10 mouse cellular contexts compared by ENCODE assay signal in genomic region chr5:96804304-96804703, GRCm38 (mm10). TPM values are rescaled to one million over a fixed set of nuclear protein-coding genes. Genes with fewer than 3 reads are reported as not detected.
DNase-seq lines count a peak whose midpoint lies in the region; ATAC-seq and TF ChIP-seq lines count a peak whose summit lies in the region.
"Had no signal": no experiment of that assay in that cellular context is flagged by ENCODE, and none has a peak within 500 bp of the region (broad histone marks: within the 10 kb centered on the region; RNA-seq: fewer than 3 reads in every experiment).

No protein-coding gene starts in this region.

- H3K27ac ChIP-seq in liver, postnatal 0 days (ENCODE audit: low read depth) = no peak overlapping the region
- H3K27ac ChIP-seq in liver, embryonic 12.5 days = no peak overlapping the region
- H3K27ac ChIP-seq: liver, embryonic 15.5 days had no signal

- H3K4me2 ChIP-seq in liver, postnatal 0 days (ENCODE audit: low read depth, low read length) = no peak overlapping the region
- H3K4me2 ChIP-seq in liver, embryonic 12.5 days = no peak overlapping the region
- H3K4me2 ChIP-seq: liver, embryonic 15.5 days had no signal

- H3K27me3 ChIP-seq in liver, postnatal 0 days (ENCODE audit: insufficient read depth, low read length) = no peaks in the 10 kb centered on the region
- no peaks in the 10 kb centered on the region for H3K27me3 ChIP-seq in liver, embryonic 12.5 days (replicated peaks)
- H3K27me3 ChIP-seq: liver, embryonic 15.5 days had no signal

- 52% methylated on average over 4 of the region's 4 CpGs for WGBS in liver, postnatal 0 days (ENCODE audit: insufficient replicate concordance)
- 65% methylated on average over 4 of the region's 4 CpGs for WGBS in liver, embryonic 12.5 days (ENCODE audit: insufficient replicate concordance)
- 16% methylated on average over 4 of the region's 4 CpGs for WGBS in lung, adult 2 months

- peak; percentile 58 for DNase-seq in adrenal gland, adult 2 months
- no peak for DNase-seq in adrenal gland, postnatal 14 days
- no peak for DNase-seq in liver, postnatal 0 days
- peak; percentile 25 for DNase-seq in lung, adult 2 months
- no peak for DNase-seq in thymus, postnatal 4 days
- DNase-seq in urinary bladder, postnatal 10 days (ENCODE audit: low spot score) = no peak
- DNase-seq in cerebellum, adult 9-11 months = no peak
- DNase-seq: gastrocnemius, postnatal 14 days had no signal

- peaks cover 2% of the 10 kb centered on the region; the same call in 1 of the 2 replicates for H3K4me1 ChIP-seq in liver, postnatal 0 days (ENCODE audit: insufficient read depth)
- no peaks in the 10 kb centered on the region; the same call in 1 of the 2 replicates for H3K4me1 ChIP-seq in liver, embryonic 12.5 days
- H3K4me1 ChIP-seq in lung, adult 2 months (ENCODE audit: control insufficient read depth, insufficient read depth, low read length) = peaks cover 48% of the 10 kb centered on the region

- no peak for TF ChIP-seq CTCF in liver, postnatal 0 days (IDR thresholded peaks at IDR 0.05; ENCODE audit: low read depth)
- TF ChIP-seq CTCF in lung, adult 2 months (IDR thresholded peaks at IDR 0.05; ENCODE audit: insufficient read depth, low read length) = no peak

- H3K9me3 ChIP-seq in liver, postnatal 0 days (ENCODE audit: low read length) = no peaks in the 10 kb centered on the region
- no peaks in the 10 kb centered on the region for H3K9me3 ChIP-seq in liver, embryonic 12.5 days (replicated peaks)
- H3K9me3 ChIP-seq: liver, embryonic 15.5 days had no signal

- peak; percentile 12; the same call in 1 of the 2 replicates for ATAC-seq in liver, postnatal 0 days
- no peak for ATAC-seq in liver, embryonic 12.5 days

- no peak for TF ChIP-seq POLR2A in lung, adult 2 months (IDR thresholded peaks at IDR 0.05; ENCODE audit: borderline replicate concordance, extremely low read depth, low read depth, low read length)

- H3K36me3 ChIP-seq in liver, postnatal 0 days (replicated peaks; ENCODE audit: insufficient read depth, low read length) = no peaks in the 10 kb centered on the region
- no peaks in the 10 kb centered on the region for H3K36me3 ChIP-seq in liver, embryonic 12.5 days
- H3K36me3 ChIP-seq: liver, embryonic 15.5 days had no signal

- H3K9ac ChIP-seq in liver, postnatal 0 days (replicated peaks) = no peak overlapping the region
- H3K9ac ChIP-seq in liver, embryonic 12.5 days = no peak overlapping the region
- H3K9ac ChIP-seq: liver, embryonic 15.5 days had no signal

- TF ChIP-seq EP300 in liver, postnatal 0 days (IDR thresholded peaks at IDR 0.05; ENCODE audit: low read depth) = no peak

- H3K4me3 ChIP-seq in liver, postnatal 0 days (ENCODE audit: low read depth, low read length) = no peak overlapping the region
- H3K4me3 ChIP-seq in liver, embryonic 12.5 days = no peak overlapping the region
- no peak overlapping the region for H3K4me3 ChIP-seq in lung, adult 2 months (replicated peaks; ENCODE audit: extremely low read depth, low read depth, low read length)
- H3K4me3 ChIP-seq: liver, embryonic 15.5 days had no signal

RNA-seq across cellular contexts. Expression of gene Anxa3, which starts 11.2 kb away (rescaled TPM):
- total RNA-seq in adrenal gland, adult 2 months (2021) = 10 to 100 TPM; 14.8 to 22.9 TPM
- 2.1 and 2.3 TPM in 2 replicates for polyA plus RNA-seq in adrenal gland, adult 2 months (2012; rRNA removed)
- total RNA-seq in adrenal gland, postnatal 14 days (2021) = 25.7 and 30.0 TPM in 2 replicates
- polyA plus RNA-seq in liver, postnatal 0 days (2015; fragmentation: Nextera tagmentation; extraction: Ambion mirVana) = 21.8 and 22.0 TPM in 2 replicates
- 16.0 and 16.2 TPM in 2 replicates for polyA plus RNA-seq in liver, embryonic 12.5 days (2016; fragmentation: Nextera tagmentation; extraction: Ambion mirVana)
- polyA plus RNA-seq in lung, adult 2 months (2012; rRNA removed) = 69.9 and 103 TPM in 2 replicates

Comparison
In these comparisons a context has a peak if more than half of its experiments do, and no peak if none do; other contexts are left out.
1. DNase-seq: peak in adrenal gland, adult 2 months (single experiment) and lung, adult 2 months (single experiment); none in adrenal gland, postnatal 14 days (single experiment), liver, postnatal 0 days (single experiment), thymus, postnatal 4 days (single experiment), urinary bladder, postnatal 10 days (single experiment) and cerebellum, adult 9-11 months (single experiment).